Mouse (Mus musculus): ENCODE results near the gene Fkbp7.

DNA sequence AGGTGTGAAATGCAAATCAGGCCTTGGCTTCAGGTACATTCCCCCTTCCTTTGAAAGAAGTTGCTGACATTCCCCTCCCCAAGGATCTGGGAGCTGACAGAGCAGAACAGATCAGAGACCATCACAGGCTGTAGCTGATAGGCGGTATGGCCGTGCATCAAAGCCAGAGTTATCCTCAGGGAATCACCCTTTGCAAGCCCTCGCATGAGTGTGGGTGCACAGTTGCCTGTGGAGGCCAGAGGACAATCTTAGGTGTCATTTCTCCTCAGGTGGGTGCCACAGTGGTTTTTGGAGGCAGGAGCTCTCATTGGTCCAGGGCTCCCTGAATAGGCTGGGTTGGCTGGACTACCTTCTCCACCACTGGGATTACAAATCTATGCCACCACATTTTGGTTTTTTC, 29.3 kb upstream of the Fkbp7 start:
- TF ChIP-seq CTCF (IDR thresholded peaks at IDR 0.05; ENCODE audit: extremely low read depth, insufficient read length, insufficient replicate concordance, low read depth, low read length) (no peak), POLR2A (IDR thresholded peaks at IDR 0.05; ENCODE audit: low read depth, low read length) (no peak)

Data from small intestine, adult 2 months (tissue).